Mouse (Mus musculus): ENCODE measurements around the gene Cbfa2t3. TPM values are rescaled to one million over a fixed set of nuclear protein-coding genes. Genes with fewer than 3 reads are reported as not detected.

Cbfa2t3 gene
- polyA plus RNA-seq, 1 experiment from 2014 or later = 21.4 TPM

- Histone ChIP-seq H3K9me3 (no peaks in the 10 kb centered on the region), H3K4me3 (peak overlapping the region; percentile 88), H3K9ac (0 out of 2 replicates have a peak overlapping the region, but pooled peaks have one; percentile 17), H3K4me2 (peak overlapping the region; percentile 77), H3K27me3 (replicated peaks) (no peaks in the 10 kb centered on the region), H3K27ac (peak overlapping the region; percentile 95), H3K4me1 (peaks cover 53% of the 10 kb centered on the region), H3K36me3 (replicated peaks) (no peaks in the 10 kb centered on the region)
- no peak for ATAC-seq (replicated peaks)
- WGBS = 29% methylated on average over 11 of the region's 11 CpGs
Measured at GRCm38 (mm10) chr8:122679325-122679920, 19.5 kb downstream of the Cbfa2t3 start.

DNA sequence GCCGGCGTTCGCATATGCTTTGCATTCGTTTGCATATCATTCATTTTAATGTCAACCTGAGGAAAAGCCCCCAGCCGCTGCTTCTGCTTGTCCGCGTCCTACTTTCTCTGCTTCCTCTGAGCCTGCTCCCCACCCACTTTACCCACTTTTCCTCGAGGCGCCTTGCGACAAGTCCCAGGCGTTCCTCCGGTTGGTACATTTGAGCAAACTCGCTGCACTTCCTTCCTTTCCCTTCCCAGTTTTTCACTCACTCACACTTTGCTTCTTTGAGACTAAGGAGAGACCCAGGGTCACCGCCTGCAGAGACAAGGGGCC is 20.1 kb downstream of the Cbfa2t3 start:
- Histone ChIP-seq H3K4me1 (peaks cover 58% of the 10 kb centered on the region), H3K4me3 (peak overlapping the region; percentile 88), H3K27me3 (replicated peaks) (no peaks in the 10 kb centered on the region), H3K4me2 (peak overlapping the region; percentile 77), H3K36me3 (replicated peaks) (no peaks in the 10 kb centered on the region), H3K9me3 (no peaks in the 10 kb centered on the region), H3K9ac (peak overlapping the region; percentile 84), H3K27ac (peak overlapping the region; percentile 95)
- under 1% methylated on average over 14 of the region's 14 CpGs for WGBS
- ATAC-seq (replicated peaks) = no peak; the same call in 1 of the 2 replicates

DNA sequence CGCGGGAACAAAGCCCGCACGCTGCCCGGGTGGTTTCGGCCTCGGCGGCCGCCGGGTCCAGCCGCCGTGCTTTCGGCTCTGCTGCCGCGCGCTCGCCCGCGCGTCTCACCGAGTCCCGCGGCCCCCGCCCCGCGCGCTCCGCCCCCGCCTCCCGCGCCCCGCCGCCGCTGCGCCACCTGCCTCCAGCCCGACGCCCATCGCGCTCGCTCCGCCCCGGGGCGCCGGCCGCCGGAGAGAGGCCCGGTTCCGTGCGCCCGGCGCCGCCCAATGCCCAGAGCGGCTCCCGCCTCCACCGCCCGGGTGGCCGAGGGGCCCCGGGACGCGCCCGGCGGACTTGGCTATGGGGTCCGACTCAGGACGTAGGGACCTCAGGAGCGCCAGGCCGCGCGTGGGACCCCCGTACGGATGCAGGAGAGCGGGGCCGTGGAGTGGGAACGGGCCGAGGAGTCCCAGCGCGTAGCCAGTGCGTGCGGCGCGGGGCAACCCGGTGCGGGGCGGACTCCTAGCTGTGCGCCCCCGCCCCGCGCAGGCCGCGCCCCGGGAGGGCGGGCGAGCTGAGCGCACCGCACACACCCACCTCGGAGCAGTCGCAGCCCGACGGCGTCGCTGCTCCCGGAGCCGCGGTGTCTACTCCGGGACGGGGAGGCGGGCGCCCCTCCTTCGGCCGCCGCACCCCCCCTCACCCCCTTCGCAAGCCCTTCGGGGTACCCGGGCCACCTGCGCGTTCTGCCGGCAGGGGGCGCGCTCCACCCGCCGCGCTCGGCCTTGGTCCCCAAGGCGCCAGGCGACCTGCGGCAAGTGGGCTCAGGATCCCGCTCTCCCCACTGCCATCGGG is 20.6 kb downstream of the Cbfa2t3 start:
- H3K4me1 ChIP-seq = peaks cover 64% of the 10 kb centered on the region
- ATAC-seq (replicated peaks) = peak; percentile 75
- peak overlapping the region; percentile 84 for H3K9ac ChIP-seq
- no peaks in the 10 kb centered on the region for H3K36me3 ChIP-seq (replicated peaks)
- peak overlapping the region; percentile 88 for H3K4me3 ChIP-seq
- no peaks in the 10 kb centered on the region for H3K9me3 ChIP-seq
- no peaks in the 10 kb centered on the region for H3K27me3 ChIP-seq (replicated peaks)
- peak overlapping the region; percentile 95 for H3K27ac ChIP-seq
- peak overlapping the region; percentile 77 for H3K4me2 ChIP-seq
- under 1% methylated on average over 91 of the region's 127 CpGs for WGBS

- Histone ChIP-seq H3K9ac (peak overlapping the region; percentile 84), H3K4me2 (peak overlapping the region; percentile 77), H3K4me3 (peak overlapping the region; percentile 88), H3K4me1 (peaks cover 71% of the 10 kb centered on the region), H3K27ac (peak overlapping the region; percentile 95), H3K9me3 (no peaks in the 10 kb centered on the region), H3K27me3 (replicated peaks) (no peaks in the 10 kb centered on the region), H3K36me3 (replicated peaks) (no peaks in the 10 kb centered on the region)
- WGBS = under 1% methylated on average over 35 of the region's 35 CpGs
- peak; percentile 15 for ATAC-seq (replicated peaks)
Measured at GRCm38 (mm10) chr8:122677481-122678021, 21.4 kb downstream of the Cbfa2t3 start.

- no peaks in the 10 kb centered on the region for H3K36me3 ChIP-seq (replicated peaks)
- ATAC-seq (replicated peaks) = peak; percentile 48; the same call in 1 of the 2 replicates
- peak overlapping the region; percentile 77 for H3K4me2 ChIP-seq
- 11% methylated on average over 16 of the region's 16 CpGs for WGBS
- H3K4me3 ChIP-seq = peak overlapping the region; percentile 88
- peaks cover 78% of the 10 kb centered on the region for H3K4me1 ChIP-seq
- no peaks in the 10 kb centered on the region for H3K9me3 ChIP-seq
- H3K27me3 ChIP-seq (replicated peaks) = no peaks in the 10 kb centered on the region
- H3K9ac ChIP-seq = peak overlapping the region; percentile 84
- peak overlapping the region; percentile 95 for H3K27ac ChIP-seq
Measured at GRCm38 (mm10) chr8:122676621-122677480, 22.1 kb downstream of the Cbfa2t3 start.

- H3K4me1 ChIP-seq = peaks cover 87% of the 10 kb centered on the region
- WGBS = 54% methylated on average over 17 of the region's 17 CpGs
Measured at GRCm38 (mm10) chr8:122675596-122676420, 23.1 kb downstream of the Cbfa2t3 start.

DNA sequence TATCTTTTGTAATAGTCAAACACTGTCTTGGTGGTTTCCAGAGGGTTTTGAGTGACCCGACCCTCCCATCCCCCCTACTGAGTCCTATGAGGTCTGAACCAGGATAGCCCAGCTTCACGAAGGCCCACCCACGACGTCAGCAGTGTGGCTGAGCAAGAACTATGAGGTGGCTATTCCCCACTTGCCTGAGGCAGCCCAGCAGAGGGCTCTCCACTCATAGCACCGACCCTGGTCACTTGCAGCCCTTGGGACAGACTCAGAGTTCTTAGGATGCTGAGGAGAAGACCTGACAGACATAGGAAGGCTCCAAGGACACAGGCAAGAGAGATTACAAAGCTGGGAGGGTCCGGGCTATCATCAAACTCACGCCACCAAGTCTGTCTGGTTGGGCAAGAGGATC is 23.9 kb downstream of the Cbfa2t3 start:
- Histone ChIP-seq H3K27me3 (replicated peaks) (no peaks in the 10 kb centered on the region), H3K4me1 (peaks cover 87% of the 10 kb centered on the region), H3K4me2 (peak overlapping the region; percentile 77), H3K27ac (no peak overlapping the region; the same call in 1 of the 2 replicates), H3K9me3 (no peaks in the 10 kb centered on the region), H3K4me3 (peak overlapping the region; percentile 88), H3K36me3 (replicated peaks) (no peaks in the 10 kb centered on the region), H3K9ac (no peak overlapping the region)
- no peak for ATAC-seq (replicated peaks)
- WGBS = 44% methylated on average over 7 of the region's 7 CpGs

More at GRCm38 (mm10) chr8:122675596-122676420, 23.1 kb downstream of the Cbfa2t3 start:
- Histone ChIP-seq H3K4me2 (peak overlapping the region; percentile 77), H3K27ac (peak overlapping the region; percentile 95), H3K4me3 (peak overlapping the region; percentile 88), H3K36me3 (replicated peaks) (no peaks in the 10 kb centered on the region), H3K27me3 (replicated peaks) (no peaks in the 10 kb centered on the region), H3K9ac (peak overlapping the region; percentile 84), H3K9me3 (no peaks in the 10 kb centered on the region)
- no peak for ATAC-seq (replicated peaks)

GRCm38 (mm10) chr8:122673989-122674388 is 24.9 kb downstream of the Cbfa2t3 start:
- H3K4me1 ChIP-seq = peaks cover 83% of the 10 kb centered on the region
- peak overlapping the region; percentile 77 for H3K4me2 ChIP-seq

GRCm38 (mm10) chr8:122671894-122672293 is 27.0 kb downstream of the Cbfa2t3 start:
- H3K9ac ChIP-seq = no peak overlapping the region
- H3K4me3 ChIP-seq = no peak overlapping the region
- H3K36me3 ChIP-seq (replicated peaks) = no peaks in the 10 kb centered on the region
- H3K27me3 ChIP-seq (replicated peaks) = no peaks in the 10 kb centered on the region
- no peak for ATAC-seq (replicated peaks)
- H3K4me1 ChIP-seq = peaks cover 83% of the 10 kb centered on the region
- 69% methylated on average over 6 of the region's 6 CpGs for WGBS
- no peak overlapping the region for H3K27ac ChIP-seq
- no peak overlapping the region for H3K4me2 ChIP-seq
- H3K9me3 ChIP-seq = no peaks in the 10 kb centered on the region

More at GRCm38 (mm10) chr8:122673989-122674388, 24.9 kb downstream of the Cbfa2t3 start:
- Histone ChIP-seq H3K27me3 (replicated peaks) (no peaks in the 10 kb centered on the region), H3K27ac (no peak overlapping the region), H3K9ac (no peak overlapping the region), H3K36me3 (replicated peaks) (no peaks in the 10 kb centered on the region), H3K4me3 (no peak overlapping the region), H3K9me3 (no peaks in the 10 kb centered on the region)
- WGBS = 84% methylated on average over 12 of the region's 12 CpGs
- ATAC-seq (replicated peaks) = no peak

GRCm38 (mm10) chr8:122670718-122671117 is 28.2 kb downstream of the Cbfa2t3 start:
- Histone ChIP-seq H3K27ac (no peak overlapping the region), H3K4me1 (peaks cover 82% of the 10 kb centered on the region), H3K27me3 (replicated peaks) (no peaks in the 10 kb centered on the region), H3K9ac (no peak overlapping the region), H3K4me2 (no peak overlapping the region), H3K9me3 (no peaks in the 10 kb centered on the region), H3K36me3 (replicated peaks) (no peaks in the 10 kb centered on the region), H3K4me3 (no peak overlapping the region)
- no peak for ATAC-seq (replicated peaks)
- 43% methylated on average over 3 of the region's 3 CpGs for WGBS

DNA sequence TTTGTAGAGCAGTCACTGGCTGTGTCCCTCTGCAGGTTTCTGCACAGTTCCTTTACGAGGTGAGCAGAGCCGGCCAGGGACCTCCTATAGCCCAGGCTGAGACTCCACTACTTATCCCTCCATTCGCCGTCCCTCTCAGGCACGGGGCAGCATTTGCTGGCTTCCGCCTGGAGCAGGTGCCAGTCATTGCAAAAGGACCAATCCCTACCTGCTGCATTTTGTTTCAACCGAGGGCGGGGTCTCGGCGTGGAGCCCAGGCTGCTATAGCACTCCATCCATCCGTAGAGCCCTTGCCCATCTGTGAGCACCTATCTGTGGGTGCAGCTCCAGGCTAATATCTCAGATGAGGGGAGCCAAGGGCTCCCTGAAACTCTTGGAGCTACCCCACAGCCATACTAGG is 28.9 kb downstream of the Cbfa2t3 start:
- Histone ChIP-seq H3K9ac (no peak overlapping the region), H3K4me2 (peak overlapping the region; percentile 6; the same call in 1 of the 2 replicates), H3K36me3 (replicated peaks) (no peaks in the 10 kb centered on the region), H3K27ac (no peak overlapping the region), H3K27me3 (replicated peaks) (no peaks in the 10 kb centered on the region), H3K4me3 (no peak overlapping the region), H3K9me3 (no peaks in the 10 kb centered on the region), H3K4me1 (peaks cover 82% of the 10 kb centered on the region)
- no peak for ATAC-seq (replicated peaks)
- WGBS = 19% methylated on average over 11 of the region's 11 CpGs
